Mouse (Mus musculus): ENCODE results near the gene Arnt2. TPM values are rescaled to one million over a fixed set of nuclear protein-coding genes. Genes with fewer than 3 reads are reported as not detected.

Gene Arnt2
- polyA plus RNA-seq, 1 experiment from 2014 or later: 88.2 TPM

DNA sequence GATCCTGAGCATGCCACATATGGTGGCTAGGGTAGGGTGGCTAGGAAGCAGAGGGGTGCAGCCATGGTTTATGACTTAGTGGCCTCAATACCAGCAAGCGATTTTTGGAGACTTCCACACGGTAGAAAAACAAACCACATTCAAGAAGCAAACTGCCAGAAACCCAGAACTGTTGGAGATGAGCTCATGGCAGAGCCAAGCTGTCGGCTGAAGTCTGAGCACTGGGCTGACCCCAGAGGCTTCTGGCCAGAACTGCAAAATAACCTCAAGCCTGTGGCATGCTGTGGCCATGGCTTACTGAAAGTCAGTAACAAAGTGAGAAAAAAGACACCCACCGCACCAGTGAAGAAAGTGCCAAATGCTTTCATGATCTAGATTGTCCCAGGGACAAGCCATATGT, 110.4 kb downstream of the Arnt2 start:
- Histone ChIP-seq H3K9me3 (replicated peaks; ENCODE audit: control insufficient read depth, low read length, poor library complexity, severe bottlenecking) (no peaks in the 10 kb centered on the region), H3K27ac (ENCODE audit: low read length) (no peak overlapping the region), H3K9ac (ENCODE audit: low read depth, low read length) (no peak overlapping the region), H3K4me2 (ENCODE audit: low read length) (no peak overlapping the region), H3K4me3 (ENCODE audit: low read depth, low read length) (no peak overlapping the region), H3K4me1 (ENCODE audit: control insufficient read depth, insufficient read depth, low read length) (no peaks in the 10 kb centered on the region), H3K27me3 (ENCODE audit: control insufficient read depth, insufficient read depth, low read depth, low read length) (no peaks in the 10 kb centered on the region), H3K36me3 (ENCODE audit: control insufficient read depth, insufficient read depth, low read length) (0 out of 2 replicates have a peak, but pooled peaks cover 2% of the 10 kb centered on the region)
- WGBS: 92% methylated on average over 4 of the region's 4 CpGs
- ATAC-seq: no peak

- H3K27me3 ChIP-seq (ENCODE audit: control insufficient read depth, insufficient read depth, low read depth, low read length): no peaks in the 10 kb centered on the region
- H3K4me1 ChIP-seq (ENCODE audit: control insufficient read depth, insufficient read depth, low read length): no peaks in the 10 kb centered on the region
- H3K4me2 ChIP-seq (ENCODE audit: low read length): no peak overlapping the region
- no peak for ATAC-seq
- peaks cover 11% of the 10 kb centered on the region; the same call in 1 of the 2 replicates for H3K36me3 ChIP-seq (ENCODE audit: control insufficient read depth, insufficient read depth, low read length)
- no peak overlapping the region for H3K9ac ChIP-seq (ENCODE audit: low read depth, low read length)
- H3K4me3 ChIP-seq (ENCODE audit: low read depth, low read length): no peak overlapping the region
- WGBS: 98% methylated on average over 7 of the region's 7 CpGs
- no peaks in the 10 kb centered on the region for H3K9me3 ChIP-seq (replicated peaks; ENCODE audit: control insufficient read depth, low read length, poor library complexity, severe bottlenecking)
- no peak overlapping the region for H3K27ac ChIP-seq (ENCODE audit: low read length)
These were observed 116.9 kb downstream of the Arnt2 start for GRCm38 (mm10) chr7:84293054-84293453.

- Histone ChIP-seq H3K27me3 (ENCODE audit: control insufficient read depth, insufficient read depth, low read depth, low read length) (no peaks in the 10 kb centered on the region), H3K9me3 (replicated peaks; ENCODE audit: control insufficient read depth, low read length, poor library complexity, severe bottlenecking) (no peaks in the 10 kb centered on the region), H3K27ac (ENCODE audit: low read length) (no peak overlapping the region), H3K4me1 (ENCODE audit: control insufficient read depth, insufficient read depth, low read length) (no peaks in the 10 kb centered on the region), H3K9ac (ENCODE audit: low read depth, low read length) (no peak overlapping the region), H3K4me2 (ENCODE audit: low read length) (no peak overlapping the region), H3K4me3 (ENCODE audit: low read depth, low read length) (no peak overlapping the region), H3K36me3 (ENCODE audit: control insufficient read depth, insufficient read depth, low read length) (peaks cover 14% of the 10 kb centered on the region; the same call in 1 of the 2 replicates)
- no peak for ATAC-seq
- 75% methylated on average over 2 of the region's 2 CpGs for WGBS
These were observed 122.8 kb downstream of the Arnt2 start for GRCm38 (mm10) chr7:84287226-84287587.

DNA sequence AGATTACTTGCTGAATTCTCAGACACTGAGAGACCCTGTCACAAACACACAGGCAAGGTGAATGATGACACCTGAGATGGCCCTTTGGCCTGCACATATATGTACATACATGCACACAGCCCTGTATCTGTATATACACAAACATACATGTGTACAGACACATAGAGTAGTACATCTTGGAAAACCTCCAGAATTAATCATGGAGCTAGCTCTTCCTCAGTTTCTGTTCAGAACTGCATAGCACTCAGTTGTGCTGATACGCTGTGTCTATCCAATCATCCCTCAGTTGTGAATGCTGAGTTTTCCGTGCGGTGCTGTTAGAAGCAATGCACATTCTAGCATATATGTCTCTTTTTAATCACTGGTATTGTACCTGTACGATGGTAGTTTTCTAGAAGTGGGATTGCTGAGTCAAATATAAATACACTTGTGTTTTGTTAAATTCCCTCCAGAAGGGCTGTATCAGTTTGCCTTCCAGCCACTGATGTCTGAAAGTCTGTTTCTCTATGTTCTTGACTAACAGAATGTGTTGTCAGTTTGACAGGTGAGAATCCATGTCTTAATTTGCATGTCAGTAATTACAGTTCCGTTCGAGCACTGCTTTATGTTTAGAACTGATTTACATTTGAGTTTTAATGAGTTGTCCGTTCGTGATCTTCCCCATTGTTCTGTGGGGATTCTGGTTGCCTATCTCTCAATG, 123.3 kb downstream of the Arnt2 start:
- Histone ChIP-seq H3K27me3 (ENCODE audit: control insufficient read depth, insufficient read depth, low read depth, low read length) (no peaks in the 10 kb centered on the region), H3K4me2 (ENCODE audit: low read length) (no peak overlapping the region), H3K9me3 (replicated peaks; ENCODE audit: control insufficient read depth, low read length, poor library complexity, severe bottlenecking) (no peaks in the 10 kb centered on the region), H3K27ac (ENCODE audit: low read length) (no peak overlapping the region), H3K4me1 (ENCODE audit: control insufficient read depth, insufficient read depth, low read length) (no peaks in the 10 kb centered on the region), H3K9ac (ENCODE audit: low read depth, low read length) (no peak overlapping the region), H3K4me3 (ENCODE audit: low read depth, low read length) (no peak overlapping the region), H3K36me3 (ENCODE audit: control insufficient read depth, insufficient read depth, low read length) (peaks cover 14% of the 10 kb centered on the region; the same call in 1 of the 2 replicates)
- 82% methylated on average over 8 of the region's 8 CpGs for WGBS
- no peak for ATAC-seq

GRCm38 (mm10) chr7:84285790-84286189, 124.2 kb downstream of the Arnt2 start:
- no peaks in the 10 kb centered on the region for H3K9me3 ChIP-seq (replicated peaks; ENCODE audit: control insufficient read depth, low read length, poor library complexity, severe bottlenecking)
- no peaks in the 10 kb centered on the region for H3K4me1 ChIP-seq (ENCODE audit: control insufficient read depth, insufficient read depth, low read length)
- H3K4me3 ChIP-seq (ENCODE audit: low read depth, low read length): no peak overlapping the region
- H3K4me2 ChIP-seq (ENCODE audit: low read length): no peak overlapping the region
- H3K9ac ChIP-seq (ENCODE audit: low read depth, low read length): no peak overlapping the region
- WGBS: 92% methylated on average over 7 of the region's 7 CpGs
- no peak for ATAC-seq
- no peaks in the 10 kb centered on the region for H3K27me3 ChIP-seq (ENCODE audit: control insufficient read depth, insufficient read depth, low read depth, low read length)
- H3K27ac ChIP-seq (ENCODE audit: low read length): no peak overlapping the region
- H3K36me3 ChIP-seq (ENCODE audit: control insufficient read depth, insufficient read depth, low read length): peaks cover 14% of the 10 kb centered on the region; the same call in 1 of the 2 replicates

- Histone ChIP-seq H3K4me2 (ENCODE audit: low read length) (no peak overlapping the region), H3K4me1 (ENCODE audit: control insufficient read depth, insufficient read depth, low read length) (no peaks in the 10 kb centered on the region), H3K27ac (ENCODE audit: low read length) (no peak overlapping the region), H3K27me3 (ENCODE audit: control insufficient read depth, insufficient read depth, low read depth, low read length) (no peaks in the 10 kb centered on the region), H3K36me3 (ENCODE audit: control insufficient read depth, insufficient read depth, low read length) (peaks cover 16% of the 10 kb centered on the region), H3K9me3 (replicated peaks; ENCODE audit: control insufficient read depth, low read length, poor library complexity, severe bottlenecking) (no peaks in the 10 kb centered on the region), H3K4me3 (ENCODE audit: low read depth, low read length) (no peak overlapping the region), H3K9ac (ENCODE audit: low read depth, low read length) (no peak overlapping the region)
- no peak for ATAC-seq
- WGBS: 85% methylated on average over 3 of the region's 3 CpGs
These were observed 125.0 kb downstream of the Arnt2 start for GRCm38 (mm10) chr7:84284974-84285373.

- no peak overlapping the region for H3K9ac ChIP-seq (ENCODE audit: low read depth, low read length)
- peaks cover 18% of the 10 kb centered on the region for H3K36me3 ChIP-seq (ENCODE audit: control insufficient read depth, insufficient read depth, low read length)
- no peak for ATAC-seq
- no peaks in the 10 kb centered on the region for H3K9me3 ChIP-seq (replicated peaks; ENCODE audit: control insufficient read depth, low read length, poor library complexity, severe bottlenecking)
- no peaks in the 10 kb centered on the region for H3K27me3 ChIP-seq (ENCODE audit: control insufficient read depth, insufficient read depth, low read depth, low read length)
- H3K4me3 ChIP-seq (ENCODE audit: low read depth, low read length): no peak overlapping the region
- no peak overlapping the region for H3K4me2 ChIP-seq (ENCODE audit: low read length)
- H3K27ac ChIP-seq (ENCODE audit: low read length): no peak overlapping the region
- no peaks in the 10 kb centered on the region for H3K4me1 ChIP-seq (ENCODE audit: control insufficient read depth, insufficient read depth, low read length)
- 95% methylated on average over 4 of the region's 4 CpGs for WGBS
These were observed 127.7 kb downstream of the Arnt2 start for GRCm38 (mm10) chr7:84282231-84282630.

GRCm38 (mm10) chr7:84279231-84279630, 130.7 kb downstream of the Arnt2 start:
- no peak for ATAC-seq
- no peak overlapping the region for H3K9ac ChIP-seq (ENCODE audit: low read depth, low read length)
- no peak overlapping the region for H3K4me3 ChIP-seq (ENCODE audit: low read depth, low read length)
- no peaks in the 10 kb centered on the region for H3K9me3 ChIP-seq (replicated peaks; ENCODE audit: control insufficient read depth, low read length, poor library complexity, severe bottlenecking)
- peaks cover 17% of the 10 kb centered on the region for H3K36me3 ChIP-seq (ENCODE audit: control insufficient read depth, insufficient read depth, low read length)
- H3K4me1 ChIP-seq (ENCODE audit: control insufficient read depth, insufficient read depth, low read length): no peaks in the 10 kb centered on the region
- H3K4me2 ChIP-seq (ENCODE audit: low read length): no peak overlapping the region
- H3K27me3 ChIP-seq (ENCODE audit: control insufficient read depth, insufficient read depth, low read depth, low read length): no peaks in the 10 kb centered on the region
- WGBS: 97% methylated on average over 1 of the region's 1 CpGs
- no peak overlapping the region for H3K27ac ChIP-seq (ENCODE audit: low read length)

GRCm38 (mm10) chr7:84275312-84275711, 134.7 kb downstream of the Arnt2 start:
- no peak for ATAC-seq
- 92% methylated on average over 10 of the region's 10 CpGs for WGBS
- H3K9me3 ChIP-seq (replicated peaks; ENCODE audit: control insufficient read depth, low read length, poor library complexity, severe bottlenecking): no peaks in the 10 kb centered on the region
- no peak overlapping the region for H3K4me2 ChIP-seq (ENCODE audit: low read length)
- no peak overlapping the region for H3K4me3 ChIP-seq (ENCODE audit: low read depth, low read length)
- H3K4me1 ChIP-seq (ENCODE audit: control insufficient read depth, insufficient read depth, low read length): no peaks in the 10 kb centered on the region
- no peaks in the 10 kb centered on the region for H3K27me3 ChIP-seq (ENCODE audit: control insufficient read depth, insufficient read depth, low read depth, low read length)
- H3K9ac ChIP-seq (ENCODE audit: low read depth, low read length): no peak overlapping the region
- H3K36me3 ChIP-seq (ENCODE audit: control insufficient read depth, insufficient read depth, low read length): peaks cover 28% of the 10 kb centered on the region
- no peak overlapping the region for H3K27ac ChIP-seq (ENCODE audit: low read length)
